8 mouse cellular contexts compared by ENCODE assay signal in genomic region chr1:106629931-106630682, GRCm38 (mm10).
DNase-seq lines count a peak whose midpoint lies in the region; ATAC-seq and TF ChIP-seq lines count a peak whose summit lies in the region.
"Had no signal": no experiment of that assay in that cellular context is flagged by ENCODE, and none has a peak within 500 bp of the region (broad histone marks: within the 10 kb centered on the region; RNA-seq: fewer than 3 reads in every experiment).

No protein-coding gene starts in this region.

- H3K36me3 ChIP-seq in embryonic facial prominence, embryonic 12.5 days, result no peaks in the 10 kb centered on the region
- no peaks in the 10 kb centered on the region for H3K36me3 ChIP-seq in heart, embryonic 12.5 days
- no peaks in the 10 kb centered on the region for H3K36me3 ChIP-seq in midbrain, embryonic 11.5 days (ENCODE audit: control insufficient read depth, insufficient read depth, low read length)

- no peak for TF ChIP-seq POLR2A in cerebellum, adult 2 months (IDR thresholded peaks at IDR 0.05; ENCODE audit: borderline replicate concordance, insufficient read depth, low read length)

- peak overlapping the region; percentile 22 for H3K4me2 ChIP-seq in embryonic facial prominence, embryonic 12.5 days (replicated peaks)
- H3K4me2 ChIP-seq in heart, embryonic 12.5 days, result peak overlapping the region; percentile 25
- H3K4me2 ChIP-seq in midbrain, embryonic 11.5 days, result no peak overlapping the region

- DNase-seq in adipocyte (ENCODE audit: low spot score), result peak; percentile 89
- DNase-seq in kidney, adult 9 months, result peak; percentile 90
- peak; percentile 88 for DNase-seq in midbrain, embryonic 11.5 days (ENCODE audit: low spot score, missing footprints)
- no peak for DNase-seq in spleen, postnatal 4 days (ENCODE audit: low spot score in 2 of 2)
- no peak for DNase-seq in cerebellum, adult 2 months

- 3% methylated on average over 4 of the region's 4 CpGs for WGBS in embryonic facial prominence, embryonic 12.5 days
- 16% methylated on average over 4 of the region's 4 CpGs for WGBS in heart, embryonic 12.5 days
- WGBS in midbrain, embryonic 11.5 days, result 21% methylated on average over 4 of the region's 4 CpGs
- WGBS in cerebellum, adult 2 months, result 64% methylated on average over 4 of the region's 4 CpGs

- ATAC-seq in embryonic facial prominence, embryonic 12.5 days (ENCODE audit: insufficient number of reproducible peaks, insufficient read depth, low FRiP score, low TSS enrichment), result no peak
- no peak for ATAC-seq in heart, embryonic 12.5 days (ENCODE audit: insufficient number of reproducible peaks, low FRiP score)
- ATAC-seq in midbrain, embryonic 11.5 days (ENCODE audit: low FRiP score), result peak; percentile 70

- peak overlapping the region; percentile 76 for H3K27ac ChIP-seq in embryonic facial prominence, embryonic 12.5 days
- peak overlapping the region; percentile 76 for H3K27ac ChIP-seq in heart, embryonic 12.5 days (ENCODE audit: poor library complexity, severe bottlenecking)
- no peak overlapping the region for H3K27ac ChIP-seq in midbrain, embryonic 11.5 days (ENCODE audit: low read depth, low read length)
- no peak overlapping the region for H3K27ac ChIP-seq in cerebellum, adult 2 months (ENCODE audit: insufficient read depth, low read length)

- no peak overlapping the region for H3K4me3 ChIP-seq in embryonic facial prominence, embryonic 12.5 days
- no peak overlapping the region for H3K4me3 ChIP-seq in heart, embryonic 12.5 days
- H3K4me3 ChIP-seq in midbrain, embryonic 11.5 days (ENCODE audit: low read depth, low read length), result no peak overlapping the region
- no peak overlapping the region for H3K4me3 ChIP-seq in cerebellum, adult 2 months (replicated peaks; ENCODE audit: insufficient read depth, low read depth, low read length)
- H3K4me3 ChIP-seq: megakaryocyte, embryonic 14.5 days had no signal

- no peak overlapping the region for H3K9ac ChIP-seq in embryonic facial prominence, embryonic 12.5 days
- no peak overlapping the region for H3K9ac ChIP-seq in heart, embryonic 12.5 days
- no peak overlapping the region for H3K9ac ChIP-seq in midbrain, embryonic 11.5 days (ENCODE audit: low read length)

- no peaks in the 10 kb centered on the region for H3K9me3 ChIP-seq in embryonic facial prominence, embryonic 12.5 days
- H3K9me3 ChIP-seq in heart, embryonic 12.5 days (replicated peaks), result no peaks in the 10 kb centered on the region
- no peaks in the 10 kb centered on the region for H3K9me3 ChIP-seq in midbrain, embryonic 11.5 days (ENCODE audit: control insufficient read depth, low read length)
- H3K9me3 ChIP-seq: megakaryocyte, embryonic 14.5 days had no signal

- H3K27me3 ChIP-seq in embryonic facial prominence, embryonic 12.5 days, result no peaks in the 10 kb centered on the region
- no peaks in the 10 kb centered on the region for H3K27me3 ChIP-seq in heart, embryonic 12.5 days (replicated peaks)
- H3K27me3 ChIP-seq in midbrain, embryonic 11.5 days (ENCODE audit: control insufficient read depth, insufficient read depth, low read length), result no peaks in the 10 kb centered on the region
- H3K27me3 ChIP-seq in cerebellum, adult 2 months (ENCODE audit: control insufficient read depth, insufficient read depth, low read length), result no peaks in the 10 kb centered on the region
- H3K27me3 ChIP-seq: megakaryocyte, embryonic 14.5 days had no signal

- H3K4me1 ChIP-seq in embryonic facial prominence, embryonic 12.5 days, result peaks cover 27% of the 10 kb centered on the region
- peaks cover 52% of the 10 kb centered on the region for H3K4me1 ChIP-seq in heart, embryonic 12.5 days (replicated peaks)
- H3K4me1 ChIP-seq in midbrain, embryonic 11.5 days (ENCODE audit: control insufficient read depth, insufficient read depth, low read length), result peaks cover 17% of the 10 kb centered on the region
- no peaks in the 10 kb centered on the region for H3K4me1 ChIP-seq in cerebellum, adult 2 months (ENCODE audit: control insufficient read depth, insufficient read depth, low read length)

- TF ChIP-seq CTCF in cerebellum, adult 2 months (IDR thresholded peaks at IDR 0.05; ENCODE audit: borderline replicate concordance, insufficient read depth, low read depth, low read length), result no peak

Comparison
In these comparisons a context has a peak if more than half of its experiments do, and no peak if none do; other contexts are left out.
1. DNase-seq: peak in adipocyte (single experiment), kidney, adult 9 months (single experiment) and midbrain, embryonic 11.5 days (single experiment); none in spleen, postnatal 4 days (0 of 2) and cerebellum, adult 2 months (0 of 2).
2. H3K27ac ChIP-seq: peak in embryonic facial prominence, embryonic 12.5 days (single experiment) and heart, embryonic 12.5 days (single experiment); none in midbrain, embryonic 11.5 days (single experiment) and cerebellum, adult 2 months (single experiment).